Mouse (Mus musculus) limb, embryonic 12.5 days (tissue): ENCODE data around the gene Hdgf. TPM values are rescaled to one million over a fixed set of nuclear protein-coding genes. Genes with fewer than 3 reads are reported as not detected.

Source experiments
- ATAC-seq: fragments of 200-750 bp; cut with Nextera tagmentation; 2 replicates; pipeline ENCODE4 v1.8.0; 2017; ENCODE audit warnings: low read depth, moderate TSS enrichment; ENCODE audit not compliant: insufficient number of reproducible peaks, insufficient read depth, low FRiP score, low TSS enrichment
- H3K27ac ChIP-seq: fragments of 300-500 bp; sonication (generic); 2 replicates; pipeline ENCODE4 v1.5.1; 2016; ENCODE audit warnings: mild to moderate bottlenecking, moderate library complexity
- H3K27me3 ChIP-seq: fragments of 300-500 bp; sonication (generic); 2 replicates; pipeline ENCODE4 v1.6.1; 2016; ENCODE audit warnings: mild to moderate bottlenecking, moderate library complexity
- H3K36me3 ChIP-seq: fragments of 300-500 bp; sonication (generic); 2 replicates; pipeline ENCODE4 v1.6.1; 2016; ENCODE audit warnings: mild to moderate bottlenecking, moderate library complexity
- H3K4me1 ChIP-seq: fragments of 300-500 bp; sonication (generic); replicated peaks from 2 replicates; pipeline ENCODE4 v1.6.1; 2016
- H3K4me2 ChIP-seq: fragments of 300-500 bp; sonication (generic); 2 replicates; pipeline ENCODE4 v1.6.1; 2016; ENCODE audit warnings: mild to moderate bottlenecking, moderate library complexity
- H3K4me3 ChIP-seq: fragments of 300-500 bp; sonication (generic); replicated peaks from 2 replicates; pipeline ENCODE4 v1.5.1; 2016; ENCODE audit warnings: mild to moderate bottlenecking
- H3K9ac ChIP-seq: fragments of 300-500 bp; sonication (generic); replicated peaks from 2 replicates; pipeline ENCODE4 v1.6.1; 2016; ENCODE audit warnings: mild to moderate bottlenecking, moderate library complexity
- H3K9me3 ChIP-seq: fragments of 300-500 bp; sonication (generic); 2 replicates; pipeline ENCODE4 v1.6.1; 2016; ENCODE audit warnings: mild to moderate bottlenecking, moderate library complexity
- whole genome bisulfite sequencing: fragments of 180-500 bp; shearing (Covaris S2); methylation state at CpG from one replicate; pipeline ENCODE4 v1.1.7; 2016; 5-methylcytosine and 5-hydroxymethylcytosine counted together
- polyA plus RNA-seq: library from polyadenylated mRNA; unstranded; fragments of >200 nt; fragmentation: Nextera tagmentation; extraction: Ambion mirVana; gene quantifications from 2 replicates; pipeline ENCODE4 v1.2.1, GENCODE M21; 2016

The Hdgf gene
- polyA plus RNA-seq, 1 experiment from 2014 or later: 294 TPM

DNA sequence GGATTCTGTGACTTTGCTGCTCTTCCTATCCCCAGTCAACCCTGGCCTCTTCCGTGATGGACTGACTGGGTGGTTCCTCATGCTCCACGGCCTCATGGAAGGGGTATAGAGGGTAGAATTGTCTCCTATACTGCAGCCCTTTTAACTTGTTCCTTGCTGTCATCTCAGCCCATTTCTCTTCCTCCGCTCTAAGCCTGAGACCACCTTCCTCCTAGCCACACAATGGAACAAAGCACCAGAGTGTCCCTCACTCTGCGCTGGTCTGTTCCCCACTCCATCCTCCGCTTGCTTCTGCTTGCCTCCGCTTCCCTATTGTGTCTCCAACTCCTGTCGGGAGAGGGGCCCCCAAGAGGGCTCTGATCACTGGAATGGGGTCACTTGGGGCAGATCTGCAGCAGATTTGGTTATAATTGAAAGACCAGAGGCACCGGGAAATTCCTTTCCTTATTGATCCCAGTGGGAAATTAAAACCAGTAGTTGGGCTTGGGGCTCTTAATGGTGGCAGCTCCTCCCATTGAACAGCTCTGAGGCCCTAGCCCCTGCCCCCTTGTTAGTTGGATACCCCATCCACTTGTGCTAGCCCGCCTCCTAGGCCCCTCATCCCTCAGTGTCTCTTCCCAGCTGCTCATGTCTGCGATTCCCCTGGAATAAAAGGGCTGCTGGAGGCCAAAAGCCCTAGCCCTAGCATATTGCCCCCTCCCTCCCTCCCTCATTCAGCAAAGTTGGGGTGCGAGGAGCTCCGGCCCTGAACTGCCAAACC lies 39.8 kb downstream of the Hdgf start:
- Histone ChIP-seq H3K27me3 (no peaks in the 10 kb centered on the region), H3K4me3 (peak overlapping the region; percentile 15; the same call in 1 of the 2 replicates), H3K4me2 (peak overlapping the region; percentile 82), H3K9ac (peak overlapping the region; percentile 40; the same call in 1 of the 2 replicates), H3K27ac (peak overlapping the region; percentile 96), H3K36me3 (peaks cover 18% of the 10 kb centered on the region), H3K9me3 (no peaks in the 10 kb centered on the region), H3K4me1 (peaks cover 62% of the 10 kb centered on the region)
- no peak for ATAC-seq
- 8% methylated on average over 12 of the region's 12 CpGs for WGBS

DNA sequence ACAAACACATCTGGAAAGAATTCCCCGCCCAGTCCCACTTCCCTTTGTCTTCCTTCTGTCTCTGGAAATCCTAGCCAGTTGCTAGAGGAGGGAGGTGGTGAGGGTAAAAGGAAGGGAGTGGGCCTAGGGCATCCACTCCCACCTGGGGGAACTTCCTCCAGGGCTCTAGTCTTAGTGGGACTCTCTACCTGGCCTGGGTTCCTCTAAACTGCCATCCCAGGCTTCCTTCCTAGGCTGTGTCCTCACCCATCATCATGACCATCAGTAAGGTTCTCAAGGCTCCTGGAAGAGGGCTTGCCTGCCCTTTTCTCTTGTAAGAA lies 40.4 kb downstream of the Hdgf start:
- 9% methylated on average over 1 of the region's 1 CpGs for WGBS
- ATAC-seq: no peak
- H3K27ac ChIP-seq: peak overlapping the region; percentile 96
- peaks cover 12% of the 10 kb centered on the region for H3K36me3 ChIP-seq
- peak overlapping the region; percentile 68; the same call in 1 of the 2 replicates for H3K4me3 ChIP-seq
- H3K9ac ChIP-seq: peak overlapping the region; percentile 40; the same call in 1 of the 2 replicates
- peaks cover 68% of the 10 kb centered on the region for H3K4me1 ChIP-seq
- peak overlapping the region; percentile 82 for H3K4me2 ChIP-seq
- H3K27me3 ChIP-seq: no peaks in the 10 kb centered on the region
- no peaks in the 10 kb centered on the region for H3K9me3 ChIP-seq

DNA sequence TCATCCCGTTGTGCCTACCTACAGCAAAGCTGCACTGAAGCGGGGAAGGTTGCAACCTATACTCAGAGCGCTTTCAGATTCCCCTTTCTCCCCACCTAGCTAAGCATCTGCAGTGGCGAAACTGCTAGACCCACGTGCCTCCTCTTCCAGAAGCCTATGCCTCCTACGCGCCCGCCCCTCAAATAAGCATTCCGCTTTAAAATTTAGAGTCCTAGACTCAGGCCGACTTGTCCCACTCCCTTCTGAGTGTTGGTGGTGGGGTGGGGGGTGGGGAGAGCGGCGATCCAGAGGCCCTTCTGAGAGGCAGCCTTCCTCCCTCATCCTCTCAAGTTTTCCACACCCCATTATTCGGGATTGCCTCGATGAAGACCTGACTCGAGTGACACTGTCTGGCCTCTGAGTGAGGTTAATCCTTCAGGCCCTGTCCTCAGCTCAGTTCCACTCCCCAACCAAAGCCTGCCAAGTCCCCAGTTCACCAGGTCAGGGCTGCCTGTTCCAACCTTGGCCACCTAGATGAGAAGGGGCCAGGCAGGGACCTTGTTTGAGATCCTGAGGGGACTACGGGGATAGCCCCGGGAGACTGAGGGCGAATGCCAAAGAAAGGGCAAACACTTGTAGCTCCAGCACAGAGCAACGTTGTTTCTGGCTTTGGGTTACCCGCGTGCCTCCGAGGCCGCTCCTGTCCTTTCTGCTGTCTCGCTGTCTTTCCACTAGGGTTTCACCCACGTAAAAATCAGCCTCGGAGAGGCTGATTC lies 41.1 kb downstream of the Hdgf start:
- ATAC-seq: no peak

DNA sequence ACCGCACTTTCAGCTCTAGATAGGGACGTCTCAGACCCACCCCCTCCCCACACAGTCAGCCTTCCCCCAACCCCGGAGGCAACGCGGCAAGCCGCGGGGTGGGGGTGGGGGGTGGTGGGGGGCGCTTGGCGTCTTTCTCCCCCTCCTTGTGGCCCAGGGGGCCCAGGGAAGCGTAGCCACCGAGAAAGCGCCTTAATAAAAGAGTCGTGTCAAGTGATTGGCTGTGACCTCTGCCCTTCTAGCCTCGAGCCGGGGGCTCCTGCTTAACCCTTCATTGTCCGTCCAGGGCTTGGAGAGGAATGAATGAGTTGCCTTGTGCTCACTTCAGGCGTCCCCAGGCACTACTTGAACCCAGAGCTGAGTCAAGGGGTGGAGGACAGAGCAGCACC lies 41.7 kb downstream of the Hdgf start:
- peak overlapping the region; percentile 82 for H3K4me2 ChIP-seq
- H3K27ac ChIP-seq: peak overlapping the region; percentile 96
- peaks cover 81% of the 10 kb centered on the region for H3K4me1 ChIP-seq
- under 1% methylated on average over 17 of the region's 17 CpGs for WGBS
- H3K9ac ChIP-seq: peak overlapping the region; percentile 78
- no peaks in the 10 kb centered on the region for H3K27me3 ChIP-seq
- no peak for ATAC-seq
- peaks cover 12% of the 10 kb centered on the region for H3K36me3 ChIP-seq
- no peaks in the 10 kb centered on the region for H3K9me3 ChIP-seq
- H3K4me3 ChIP-seq: peak overlapping the region; percentile 68

More for the DNA sequence above, 41.1 kb downstream of the Hdgf start:
- H3K36me3 ChIP-seq: peaks cover 11% of the 10 kb centered on the region
- H3K4me2 ChIP-seq: peak overlapping the region; percentile 82
- 2% methylated on average over 26 of the region's 26 CpGs for WGBS
- no peaks in the 10 kb centered on the region for H3K27me3 ChIP-seq
- peak overlapping the region; percentile 78 for H3K9ac ChIP-seq
- no peaks in the 10 kb centered on the region for H3K9me3 ChIP-seq
- peak overlapping the region; percentile 68 for H3K4me3 ChIP-seq
- peaks cover 75% of the 10 kb centered on the region for H3K4me1 ChIP-seq
- peak overlapping the region; percentile 96 for H3K27ac ChIP-seq

DNA sequence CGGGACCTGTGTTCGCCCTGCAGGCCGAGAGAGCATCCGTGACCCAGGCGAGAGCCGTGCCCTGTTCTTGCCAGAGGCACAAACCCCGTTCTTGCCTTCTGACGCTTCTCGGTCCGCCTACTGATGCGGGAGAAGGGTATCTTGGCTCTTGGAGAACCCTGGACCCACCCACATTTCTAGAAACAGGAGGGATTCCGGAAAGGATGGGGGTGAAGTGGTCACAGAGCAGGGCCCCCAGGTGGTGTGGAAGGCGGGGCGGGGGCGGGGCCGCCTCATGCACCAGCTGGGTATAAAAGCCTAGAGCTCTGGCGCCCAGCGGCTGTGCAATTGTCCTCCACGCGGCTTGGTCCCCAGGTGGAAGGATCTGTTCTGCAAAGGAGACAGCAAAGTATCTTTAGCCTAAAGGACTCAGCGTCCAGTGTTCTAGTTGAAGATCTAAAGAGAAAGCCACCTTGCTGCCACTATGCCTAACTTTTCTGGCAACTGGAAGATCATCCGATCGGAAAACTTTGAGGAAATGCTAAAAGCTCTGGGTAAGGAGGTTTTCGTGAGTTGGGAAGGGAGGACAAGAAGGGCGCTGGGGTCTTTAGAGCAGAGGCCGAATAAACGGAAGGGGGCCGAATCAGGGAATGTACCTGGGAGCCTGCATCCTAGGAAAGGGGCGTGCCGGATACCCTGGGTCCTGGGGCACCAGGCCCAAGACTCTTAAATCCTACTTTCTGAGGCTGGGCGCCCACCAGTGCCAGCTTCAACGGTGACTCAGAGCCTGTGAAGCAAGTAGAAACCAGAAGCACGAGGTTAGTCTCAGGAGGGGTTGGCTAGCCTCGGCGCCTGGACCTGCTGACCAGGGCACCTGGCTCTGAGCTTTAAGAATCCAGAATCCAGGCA lies 42.5 kb downstream of the Hdgf start, which contains the start of gene Crabp2:
TSS of gene Crabp2 (plus strand) at position 289 of the 888 bp plus-strand sequence.
- Histone ChIP-seq H3K27me3 (no peaks in the 10 kb centered on the region), H3K4me2 (peak within 1 kb of the TSS; percentile 82), H3K9me3 (no peaks in the 10 kb centered on the region), H3K27ac (peak within 1 kb of the TSS; percentile 96), H3K4me3 (peak within 1 kb of the TSS; percentile 68), H3K4me1 (peaks cover 81% of the 10 kb centered on the region), H3K36me3 (peaks cover 20% of the 10 kb centered on the region), H3K9ac (peak within 1 kb of the TSS; percentile 78)
- peak; percentile 19; the same call in 1 of the 2 replicates for ATAC-seq
- WGBS: under 1% methylated on average over 35 of the region's 35 CpGs

DNA sequence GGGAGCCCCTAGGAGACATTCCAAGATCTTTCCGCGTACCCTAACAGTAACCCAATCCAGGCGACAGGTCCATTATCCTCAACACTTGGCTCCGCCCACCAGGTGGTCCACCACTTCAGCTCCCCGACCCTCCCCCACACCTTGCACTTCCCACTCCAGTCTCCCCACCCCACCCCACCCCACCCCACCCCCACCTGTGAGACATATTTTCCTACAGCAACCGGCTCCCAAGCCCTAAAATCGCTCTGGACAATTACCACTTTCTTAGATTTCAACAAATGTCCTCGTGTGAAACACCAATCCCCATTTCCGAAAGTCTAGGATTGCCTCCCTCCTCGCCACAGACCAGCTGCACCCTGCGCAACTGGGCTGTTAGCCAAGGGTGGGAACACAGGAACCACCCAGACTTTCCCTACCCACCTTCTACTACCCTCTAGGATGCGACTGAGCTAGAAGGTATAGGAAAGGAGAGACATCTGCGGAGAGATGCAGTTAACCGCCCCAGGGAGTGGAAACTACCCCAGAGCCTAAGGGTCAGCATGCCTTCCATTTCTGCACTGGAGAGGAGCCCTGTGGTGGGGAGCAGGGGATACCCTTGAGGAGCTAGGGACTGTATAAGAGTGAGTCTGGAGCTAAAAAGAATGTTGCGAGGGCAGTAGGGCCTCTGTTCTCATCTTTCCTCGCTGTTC lies 43.3 kb downstream of the Hdgf start:
- Histone ChIP-seq H3K9me3 (no peaks in the 10 kb centered on the region), H3K27me3 (no peaks in the 10 kb centered on the region), H3K4me2 (peak overlapping the region; percentile 82), H3K9ac (peak overlapping the region; percentile 78), H3K36me3 (peaks cover 28% of the 10 kb centered on the region), H3K4me3 (peak overlapping the region; percentile 68), H3K4me1 (peaks cover 76% of the 10 kb centered on the region), H3K27ac (peak overlapping the region; percentile 96)
- under 1% methylated on average over 16 of the region's 16 CpGs for WGBS
- peak; percentile 39 for ATAC-seq

DNA sequence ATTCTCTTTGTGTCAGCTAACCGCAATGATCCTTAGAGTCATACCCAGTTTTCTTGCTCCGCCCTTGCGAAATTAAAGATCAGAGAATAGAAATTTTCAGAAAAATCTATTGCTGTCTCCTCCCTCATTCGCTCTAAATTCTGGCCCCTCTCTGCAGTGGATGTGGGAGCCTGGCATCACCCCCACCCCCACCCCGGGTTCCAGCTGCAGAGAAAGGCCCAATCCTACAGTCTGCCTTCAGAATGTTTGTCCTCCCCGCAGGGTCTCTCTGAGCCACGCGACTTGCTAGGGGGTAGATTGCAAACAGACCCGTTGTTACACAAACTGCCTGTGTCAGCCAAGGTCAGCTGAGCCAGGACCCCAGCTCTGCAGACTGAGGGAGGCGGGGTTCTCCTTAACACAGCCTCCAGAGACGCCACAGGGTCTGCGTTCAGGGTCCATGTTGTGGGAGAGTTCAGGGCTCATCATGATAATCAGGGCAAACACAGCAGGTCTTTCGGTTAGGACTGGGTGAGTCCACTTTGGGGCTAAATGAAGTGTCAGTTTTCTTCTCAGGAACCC lies 43.9 kb downstream of the Hdgf start:
- no peak for ATAC-seq
- Histone ChIP-seq H3K27me3 (no peaks in the 10 kb centered on the region), H3K27ac (peak overlapping the region; percentile 96), H3K36me3 (peaks cover 34% of the 10 kb centered on the region), H3K4me3 (peak overlapping the region; percentile 68), H3K9me3 (no peaks in the 10 kb centered on the region), H3K4me2 (peak overlapping the region; percentile 82), H3K9ac (peak overlapping the region; percentile 78), H3K4me1 (peaks cover 70% of the 10 kb centered on the region)
- 3% methylated on average over 13 of the region's 13 CpGs for WGBS

DNA sequence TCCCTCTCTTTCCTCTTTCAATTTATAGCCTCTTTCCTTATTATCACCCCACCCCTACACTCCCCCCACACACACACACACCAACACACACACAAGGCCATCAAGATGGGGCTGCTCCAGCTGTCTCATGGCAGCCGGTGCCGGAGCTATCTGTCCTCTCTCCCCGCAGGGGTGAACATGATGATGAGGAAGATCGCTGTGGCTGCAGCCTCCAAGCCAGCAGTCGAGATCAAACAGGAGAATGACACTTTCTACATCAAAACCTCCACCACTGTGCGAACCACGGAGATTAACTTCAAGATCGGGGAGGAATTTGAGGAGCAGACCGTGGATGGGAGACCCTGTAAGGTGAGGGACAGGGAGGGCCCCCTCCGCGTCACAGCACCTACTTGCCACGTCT lies 45.8 kb downstream of the Hdgf start:
- H3K9ac ChIP-seq: peak overlapping the region; percentile 51
- H3K27ac ChIP-seq: peak overlapping the region; percentile 79
- H3K36me3 ChIP-seq: peaks cover 37% of the 10 kb centered on the region
- no peak for ATAC-seq
- WGBS: 16% methylated on average over 12 of the region's 12 CpGs
- no peaks in the 10 kb centered on the region for H3K9me3 ChIP-seq
- peak overlapping the region; percentile 68 for H3K4me3 ChIP-seq
- peaks cover 51% of the 10 kb centered on the region for H3K4me1 ChIP-seq
- H3K27me3 ChIP-seq: no peaks in the 10 kb centered on the region
- H3K4me2 ChIP-seq: peak overlapping the region; percentile 82

DNA sequence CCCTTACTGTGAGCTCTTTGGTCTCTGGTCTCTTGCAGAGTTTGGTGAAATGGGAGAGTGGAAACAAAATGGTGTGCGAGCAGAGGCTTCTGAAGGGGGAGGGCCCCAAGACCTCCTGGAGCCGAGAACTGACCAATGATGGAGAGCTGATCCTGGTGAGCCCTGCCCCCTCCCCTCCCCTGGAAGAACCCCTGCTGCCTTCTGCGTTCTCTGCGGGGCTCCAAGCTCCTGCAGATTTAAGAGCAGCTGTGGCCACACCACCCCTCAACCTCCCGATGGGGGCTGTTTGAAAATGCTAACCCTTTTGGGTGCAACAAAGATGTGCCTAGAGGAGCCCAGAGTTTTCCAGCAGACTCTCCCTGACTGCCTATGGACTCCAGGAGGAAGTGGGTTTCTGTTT lies 46.3 kb downstream of the Hdgf start:
- peak overlapping the region; percentile 68 for H3K4me3 ChIP-seq
- H3K27me3 ChIP-seq: no peaks in the 10 kb centered on the region
- H3K27ac ChIP-seq: peak overlapping the region; percentile 79
- ATAC-seq: peak; percentile 12; the same call in 1 of the 2 replicates
- peaks cover 46% of the 10 kb centered on the region for H3K4me1 ChIP-seq
- H3K9ac ChIP-seq: peak overlapping the region; percentile 51
- peaks cover 37% of the 10 kb centered on the region for H3K36me3 ChIP-seq
- 8% methylated on average over 5 of the region's 5 CpGs for WGBS
- H3K9me3 ChIP-seq: no peaks in the 10 kb centered on the region
- H3K4me2 ChIP-seq: peak overlapping the region; percentile 82

DNA sequence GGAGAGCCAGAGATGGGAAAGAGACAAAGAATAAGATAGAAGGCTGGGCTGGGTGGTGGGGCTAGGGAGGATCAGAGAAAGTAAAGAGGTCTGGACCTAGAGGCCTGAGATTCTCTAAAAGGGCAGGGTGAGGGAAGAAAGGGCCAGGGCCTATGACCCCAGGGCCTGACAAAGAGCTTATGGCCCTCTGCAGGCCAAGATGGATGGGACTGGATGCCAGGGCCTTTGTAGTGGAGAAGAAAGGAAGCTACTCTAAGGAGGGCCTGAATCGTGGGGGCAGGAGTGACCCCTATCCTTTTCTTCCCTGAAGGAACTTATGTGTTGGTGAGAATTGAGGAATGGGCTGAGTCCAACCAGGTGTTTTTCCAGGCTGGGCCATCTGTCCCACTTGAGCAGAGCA lies 51.9 kb downstream of the Hdgf start:
- 0 out of 2 replicates have a peak, but pooled peaks cover 2% of the 10 kb centered on the region for H3K27me3 ChIP-seq
- H3K9me3 ChIP-seq: no peaks in the 10 kb centered on the region
- peak overlapping the region; percentile 47; the same call in 1 of the 2 replicates for H3K27ac ChIP-seq
- ATAC-seq: no peak
- H3K36me3 ChIP-seq: peaks cover 23% of the 10 kb centered on the region
- peaks cover 28% of the 10 kb centered on the region for H3K4me1 ChIP-seq
- WGBS: 0% methylated on average over 1 of the region's 1 CpGs
- no peak overlapping the region for H3K4me3 ChIP-seq
- no peak overlapping the region for H3K4me2 ChIP-seq
- no peak overlapping the region; the same call in 1 of the 2 replicates for H3K9ac ChIP-seq
